Mouse (Mus musculus) neural tube, embryonic 15.5 days (tissue): ENCODE data around the gene Erg. TPM values are rescaled to one million over a fixed set of nuclear protein-coding genes. Genes with fewer than 3 reads are reported as not detected.

Source experiments
- ATAC-seq: fragments of 200-750 bp; cut with Nextera tagmentation; 2 replicates; pipeline ENCODE4 v1.8.0; 2017; ENCODE audit warnings: mild to moderate bottlenecking, moderate TSS enrichment, moderate library complexity; ENCODE audit not compliant: low FRiP score
- H3K27ac ChIP-seq: fragments of 300-500 bp; sonication (generic); replicated peaks from 2 replicates; pipeline ENCODE4 v1.5.1; 2015; ENCODE audit warnings: mild to moderate bottlenecking, inconsistent platforms
- H3K27me3 ChIP-seq: fragments of 300-500 bp; sonication (generic); replicated peaks from 2 replicates; pipeline ENCODE4 v1.6.1; 2015; ENCODE audit warnings: inconsistent platforms
- H3K36me3 ChIP-seq: fragments of 300-500 bp; sonication (generic); 2 replicates; pipeline ENCODE4 v1.6.1; 2015; ENCODE audit warnings: inconsistent platforms
- H3K4me1 ChIP-seq: fragments of 300-500 bp; sonication (generic); 2 replicates; pipeline ENCODE4 v1.6.1; 2015; ENCODE audit warnings: inconsistent platforms
- H3K4me2 ChIP-seq: fragments of 300-500 bp; sonication (generic); 2 replicates; pipeline ENCODE4 v1.6.1; 2015; ENCODE audit warnings: inconsistent platforms, mild to moderate bottlenecking, moderate library complexity
- H3K4me3 ChIP-seq: fragments of 300-500 bp; sonication (generic); replicated peaks from 2 replicates; pipeline ENCODE4 v1.5.1; 2015; ENCODE audit warnings: mild to moderate bottlenecking, inconsistent platforms
- H3K9ac ChIP-seq: fragments of 300-500 bp; sonication (generic); replicated peaks from 2 replicates; pipeline ENCODE4 v1.6.1; 2015; ENCODE audit warnings: mild to moderate bottlenecking, inconsistent platforms
- H3K9me3 ChIP-seq: fragments of 300-500 bp; sonication (generic); replicated peaks from 2 replicates; pipeline ENCODE4 v1.6.1; 2016; ENCODE audit warnings: inconsistent platforms
- WGBS: fragments of 180-500 bp; shearing (Covaris S2); methylation state at CpG from one replicate; pipeline ENCODE4 v1.1.7; 2015; ENCODE audit warnings: mixed read lengths; 5-methylcytosine and 5-hydroxymethylcytosine counted together
- polyA plus RNA-seq: library from polyadenylated mRNA; unstranded; fragments of >200 nt; fragmentation: Nextera tagmentation; extraction: Ambion mirVana; gene quantifications from 2 replicates; pipeline ENCODE4 v1.2.1, GENCODE M21; 2015

Gene Erg
- polyA plus RNA-seq, 1 experiment from 2014 or later = 2.3 TPM

DNA sequence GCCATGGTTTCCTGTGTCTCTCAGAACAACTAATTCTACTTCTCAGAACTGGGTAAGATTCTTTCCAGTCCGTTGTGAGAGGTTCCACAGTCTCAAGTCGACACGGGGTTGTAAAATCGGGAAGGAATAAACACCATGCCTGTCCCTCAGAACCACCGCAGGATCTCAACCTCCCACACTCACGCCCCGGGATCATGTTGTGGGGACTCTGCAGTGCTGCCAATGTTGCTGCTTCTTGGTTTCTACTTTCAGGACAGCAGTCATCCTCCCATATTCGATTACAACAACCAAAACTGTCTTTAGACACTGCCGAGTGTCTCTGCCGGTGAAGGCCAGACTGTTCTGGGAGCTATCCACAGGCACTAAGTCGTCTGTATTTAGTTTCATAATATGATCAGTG is 113.6 kb downstream of the Erg start:
- no peaks in the 10 kb centered on the region for H3K27me3 ChIP-seq
- H3K27ac ChIP-seq = no peak overlapping the region
- no peak overlapping the region for H3K9ac ChIP-seq
- no peaks in the 10 kb centered on the region for H3K9me3 ChIP-seq
- ATAC-seq = no peak
- H3K4me2 ChIP-seq = no peak overlapping the region
- H3K36me3 ChIP-seq = no peaks in the 10 kb centered on the region
- H3K4me3 ChIP-seq = no peak overlapping the region
- 85% methylated on average over 11 of the region's 11 CpGs for WGBS
- H3K4me1 ChIP-seq = 0 out of 2 replicates have a peak, but pooled peaks cover 3% of the 10 kb centered on the region

DNA sequence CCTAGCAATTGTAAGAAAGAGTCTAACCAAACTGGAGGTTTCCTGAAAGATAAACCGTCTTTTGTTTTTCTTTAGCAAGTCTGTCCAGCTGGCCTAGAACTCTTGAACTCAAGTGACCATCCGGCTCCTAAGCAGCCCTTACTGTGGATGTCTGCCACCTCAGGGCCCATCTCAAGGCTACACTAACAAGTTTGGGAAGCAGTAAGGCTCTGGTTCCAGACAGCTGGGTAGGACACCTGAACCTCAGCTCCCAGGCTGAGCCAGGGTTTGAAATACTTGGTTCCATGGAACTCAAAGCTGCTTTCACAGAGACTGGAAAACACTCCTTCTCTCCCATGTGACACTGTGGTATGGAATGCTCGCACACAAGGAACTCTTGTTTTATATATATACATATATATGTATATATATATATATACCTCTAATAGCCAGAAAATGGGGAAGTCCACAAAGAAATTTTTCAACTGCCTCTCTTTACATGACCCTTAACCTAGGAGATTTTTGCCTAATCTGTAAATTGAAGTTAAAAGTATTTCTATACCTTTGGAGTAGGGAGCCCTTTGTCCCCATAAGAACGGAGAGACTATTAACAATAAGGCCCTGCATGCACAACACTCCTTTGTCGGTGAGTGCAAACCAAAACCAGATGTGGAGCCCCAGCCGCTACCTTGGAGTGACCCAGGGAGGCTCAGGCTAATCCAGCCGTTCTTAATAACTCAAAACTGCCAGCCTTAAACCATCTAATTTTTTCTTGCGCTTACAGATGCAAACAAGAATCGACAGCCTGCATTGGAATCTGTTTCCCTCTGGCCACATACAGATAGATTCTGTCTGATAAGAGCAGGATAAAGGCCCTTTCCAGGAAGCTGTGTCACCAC is 116.9 kb downstream of the Erg start:
- Histone ChIP-seq H3K4me3 (no peak overlapping the region), H3K27ac (no peak overlapping the region), H3K9ac (no peak overlapping the region), H3K4me2 (no peak overlapping the region), H3K4me1 (0 out of 2 replicates have a peak, but pooled peaks cover 3% of the 10 kb centered on the region), H3K27me3 (no peaks in the 10 kb centered on the region), H3K36me3 (no peaks in the 10 kb centered on the region), H3K9me3 (no peaks in the 10 kb centered on the region)
- 85% methylated on average over 9 of the region's 9 CpGs for WGBS
- ATAC-seq = no peak

DNA sequence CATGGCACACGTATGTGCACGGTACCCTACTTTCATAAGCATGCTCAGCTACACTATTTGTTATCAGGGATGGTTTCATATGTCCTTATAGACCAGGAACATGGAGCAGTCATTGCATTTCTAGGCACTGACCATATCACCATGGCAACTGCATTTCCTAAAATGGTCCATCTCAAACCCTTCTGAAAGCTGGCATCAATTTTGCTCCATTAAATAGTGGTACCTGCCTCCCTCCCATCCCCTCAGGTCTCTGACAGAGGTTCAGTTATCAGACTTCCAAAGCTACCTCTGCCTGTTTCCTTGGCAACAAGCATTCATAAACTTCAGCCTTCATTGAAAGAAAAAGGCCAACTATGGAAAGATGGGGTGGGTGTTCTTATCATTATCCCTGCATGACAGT is 118.5 kb downstream of the Erg start:
- no peak overlapping the region for H3K4me2 ChIP-seq
- no peaks in the 10 kb centered on the region for H3K9me3 ChIP-seq
- H3K4me3 ChIP-seq = no peak overlapping the region
- no peak for ATAC-seq
- H3K27ac ChIP-seq = no peak overlapping the region
- 98% methylated on average over 2 of the region's 2 CpGs for WGBS
- H3K27me3 ChIP-seq = no peaks in the 10 kb centered on the region
- H3K9ac ChIP-seq = no peak overlapping the region
- H3K4me1 ChIP-seq = 0 out of 2 replicates have a peak, but pooled peaks cover 3% of the 10 kb centered on the region
- H3K36me3 ChIP-seq = no peaks in the 10 kb centered on the region

DNA sequence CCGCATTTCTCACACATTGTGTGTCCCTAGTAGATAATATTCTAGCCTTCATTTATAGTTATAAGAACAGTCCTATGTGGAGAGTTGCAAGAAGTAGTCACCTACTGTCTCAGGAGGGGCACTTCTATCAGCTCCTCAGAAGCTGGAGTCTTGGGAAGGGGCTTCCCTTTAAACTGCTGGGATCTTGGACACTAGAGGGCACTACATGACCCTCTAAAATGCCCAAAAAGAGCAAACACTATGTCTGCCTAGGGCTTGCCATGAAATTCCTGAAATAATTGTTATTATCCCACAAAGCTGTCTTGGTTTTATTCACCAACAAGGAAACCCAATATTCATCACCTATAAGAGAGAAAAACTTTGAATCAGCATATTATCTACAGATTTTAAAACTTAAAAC is 119.8 kb downstream of the Erg start:
- no peak overlapping the region for H3K4me2 ChIP-seq
- peaks cover 6% of the 10 kb centered on the region; the same call in 1 of the 2 replicates for H3K4me1 ChIP-seq
- H3K27ac ChIP-seq = no peak overlapping the region
- H3K9me3 ChIP-seq = no peaks in the 10 kb centered on the region
- no peak for ATAC-seq
- H3K27me3 ChIP-seq = no peaks in the 10 kb centered on the region
- no peak overlapping the region for H3K4me3 ChIP-seq
- no peaks in the 10 kb centered on the region for H3K36me3 ChIP-seq
- WGBS = 90% methylated on average over 1 of the region's 1 CpGs
- H3K9ac ChIP-seq = no peak overlapping the region

DNA sequence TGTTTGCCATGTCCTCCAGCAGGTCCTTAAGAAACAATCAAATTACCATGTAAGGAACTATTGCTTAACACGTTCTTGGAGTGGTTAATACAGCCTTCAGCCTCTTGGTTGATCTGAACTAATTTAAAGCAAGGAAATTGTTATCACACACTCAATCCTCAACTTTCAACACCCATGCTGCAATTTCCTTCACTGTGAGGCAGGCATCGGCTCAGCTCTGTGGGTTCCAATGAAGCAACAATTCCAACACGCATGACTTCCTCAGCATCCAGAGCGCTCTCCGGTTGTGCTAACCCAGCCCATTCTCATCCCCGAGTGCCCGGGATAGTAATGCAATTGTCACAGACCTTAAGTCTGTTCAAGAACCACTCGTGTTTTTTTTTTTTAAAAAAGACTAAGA is 121.8 kb downstream of the Erg start:
- WGBS = 68% methylated on average over 8 of the region's 8 CpGs
- no peak for ATAC-seq
- no peaks in the 10 kb centered on the region for H3K9me3 ChIP-seq
- no peaks in the 10 kb centered on the region for H3K36me3 ChIP-seq
- H3K27ac ChIP-seq = no peak overlapping the region
- no peaks in the 10 kb centered on the region for H3K27me3 ChIP-seq
- H3K4me3 ChIP-seq = no peak overlapping the region
- H3K4me1 ChIP-seq = peaks cover 6% of the 10 kb centered on the region; the same call in 1 of the 2 replicates
- H3K4me2 ChIP-seq = no peak overlapping the region
- H3K9ac ChIP-seq = no peak overlapping the region

DNA sequence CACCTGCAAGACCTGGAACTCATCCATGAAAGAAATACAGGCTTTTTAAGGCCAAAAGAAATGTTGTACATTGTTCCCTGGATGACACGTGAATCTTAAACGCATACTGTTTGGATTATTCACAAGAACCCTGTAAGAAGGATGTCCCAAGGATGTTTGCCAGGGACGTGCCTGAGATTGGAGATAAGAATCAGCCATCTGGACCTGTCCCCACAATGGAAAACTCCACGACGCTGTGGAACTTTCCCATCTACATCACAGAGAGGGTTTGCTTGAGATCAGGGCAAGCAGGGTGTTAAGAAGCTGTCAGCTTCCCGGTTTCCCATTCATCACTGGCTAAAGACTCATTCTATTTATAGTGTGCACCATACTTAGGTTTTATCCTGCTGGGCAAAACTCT is 122.6 kb downstream of the Erg start:
- Histone ChIP-seq H3K27me3 (no peaks in the 10 kb centered on the region), H3K4me2 (no peak overlapping the region), H3K36me3 (no peaks in the 10 kb centered on the region), H3K4me3 (no peak overlapping the region), H3K4me1 (peaks cover 6% of the 10 kb centered on the region; the same call in 1 of the 2 replicates), H3K27ac (no peak overlapping the region), H3K9me3 (no peaks in the 10 kb centered on the region), H3K9ac (no peak overlapping the region)
- ATAC-seq = no peak
- 71% methylated on average over 6 of the region's 6 CpGs for WGBS

DNA sequence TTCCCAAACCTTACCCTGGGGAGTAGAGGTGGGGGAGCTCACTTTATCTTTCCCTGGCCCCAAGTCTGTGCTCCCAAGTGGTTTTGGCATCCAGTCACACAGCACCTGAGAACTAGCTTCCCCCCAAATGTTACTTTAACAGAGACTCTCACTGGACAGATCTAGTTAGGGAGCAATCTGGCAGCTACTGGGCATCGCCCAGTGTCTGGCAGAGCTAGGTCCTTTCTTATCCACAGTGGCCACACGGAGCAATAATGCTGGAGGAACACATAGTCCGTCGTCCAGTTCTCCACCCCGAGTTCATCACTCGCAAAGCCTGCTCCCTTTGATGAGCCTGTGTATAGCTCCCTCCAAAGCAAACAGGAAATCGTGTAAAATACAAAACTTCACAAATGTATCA is 124.5 kb downstream of the Erg start:
- Histone ChIP-seq H3K27ac (no peak overlapping the region), H3K4me1 (peaks cover 3% of the 10 kb centered on the region; the same call in 1 of the 2 replicates), H3K9ac (no peak overlapping the region), H3K27me3 (no peaks in the 10 kb centered on the region), H3K4me2 (no peak overlapping the region), H3K9me3 (no peaks in the 10 kb centered on the region), H3K36me3 (no peaks in the 10 kb centered on the region), H3K4me3 (no peak overlapping the region)
- 71% methylated on average over 7 of the region's 7 CpGs for WGBS
- no peak for ATAC-seq

DNA sequence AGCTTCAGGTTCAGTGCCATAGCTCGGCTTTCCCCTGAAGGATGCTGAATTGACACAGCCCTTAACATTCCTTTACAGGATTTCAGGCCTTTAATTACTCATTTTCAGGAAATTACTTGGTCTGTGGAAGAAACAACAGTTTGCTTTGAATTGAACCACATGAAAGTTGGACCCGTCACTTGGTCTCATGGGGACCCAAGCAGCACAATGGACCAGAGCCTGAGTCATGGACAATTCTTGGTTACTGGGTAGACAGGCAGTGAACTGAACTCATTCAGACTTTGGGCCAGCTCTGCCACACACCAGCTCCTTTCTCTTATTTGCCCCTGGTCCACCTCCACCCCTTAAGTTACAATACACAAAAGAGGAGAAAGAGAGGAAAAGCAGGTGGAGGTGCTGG is 126.1 kb downstream of the Erg start:
- no peak for ATAC-seq

DNA sequence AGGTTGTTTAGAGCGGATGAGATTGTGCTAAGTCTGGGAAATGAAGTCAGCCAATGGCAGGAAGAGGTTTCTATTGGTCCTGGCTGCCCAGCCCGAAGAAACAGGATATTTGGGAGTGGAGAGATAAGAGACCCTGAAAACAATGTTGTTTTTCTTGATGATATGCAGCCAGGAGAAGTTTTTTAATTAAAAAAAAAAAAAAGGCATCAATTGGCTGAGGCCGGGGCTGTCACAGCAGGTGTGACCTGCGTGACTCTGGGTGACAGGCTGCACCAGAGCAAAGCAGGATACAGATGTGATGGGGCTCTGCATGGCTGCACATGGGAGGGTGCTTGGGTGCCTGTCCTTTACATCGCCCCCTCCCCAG is 127.1 kb downstream of the Erg start:
- no peak for ATAC-seq
- Histone ChIP-seq H3K4me2 (no peak overlapping the region), H3K27me3 (no peaks in the 10 kb centered on the region), H3K9ac (no peak overlapping the region), H3K27ac (no peak overlapping the region), H3K9me3 (no peaks in the 10 kb centered on the region), H3K4me1 (peaks cover 3% of the 10 kb centered on the region; the same call in 1 of the 2 replicates), H3K4me3 (no peak overlapping the region), H3K36me3 (no peaks in the 10 kb centered on the region)
- 77% methylated on average over 5 of the region's 5 CpGs for WGBS

More for the DNA sequence above, 126.1 kb downstream of the Erg start:
- H3K27ac ChIP-seq = 0 out of 2 replicates have a peak overlapping the region, but pooled peaks have one; percentile 9
- no peak overlapping the region for H3K4me3 ChIP-seq
- WGBS = 80% methylated on average over 2 of the region's 2 CpGs
- H3K9me3 ChIP-seq = no peaks in the 10 kb centered on the region
- peaks cover 3% of the 10 kb centered on the region; the same call in 1 of the 2 replicates for H3K4me1 ChIP-seq
- H3K27me3 ChIP-seq = no peaks in the 10 kb centered on the region
- no peak overlapping the region for H3K9ac ChIP-seq
- H3K4me2 ChIP-seq = no peak overlapping the region
- H3K36me3 ChIP-seq = no peaks in the 10 kb centered on the region

DNA sequence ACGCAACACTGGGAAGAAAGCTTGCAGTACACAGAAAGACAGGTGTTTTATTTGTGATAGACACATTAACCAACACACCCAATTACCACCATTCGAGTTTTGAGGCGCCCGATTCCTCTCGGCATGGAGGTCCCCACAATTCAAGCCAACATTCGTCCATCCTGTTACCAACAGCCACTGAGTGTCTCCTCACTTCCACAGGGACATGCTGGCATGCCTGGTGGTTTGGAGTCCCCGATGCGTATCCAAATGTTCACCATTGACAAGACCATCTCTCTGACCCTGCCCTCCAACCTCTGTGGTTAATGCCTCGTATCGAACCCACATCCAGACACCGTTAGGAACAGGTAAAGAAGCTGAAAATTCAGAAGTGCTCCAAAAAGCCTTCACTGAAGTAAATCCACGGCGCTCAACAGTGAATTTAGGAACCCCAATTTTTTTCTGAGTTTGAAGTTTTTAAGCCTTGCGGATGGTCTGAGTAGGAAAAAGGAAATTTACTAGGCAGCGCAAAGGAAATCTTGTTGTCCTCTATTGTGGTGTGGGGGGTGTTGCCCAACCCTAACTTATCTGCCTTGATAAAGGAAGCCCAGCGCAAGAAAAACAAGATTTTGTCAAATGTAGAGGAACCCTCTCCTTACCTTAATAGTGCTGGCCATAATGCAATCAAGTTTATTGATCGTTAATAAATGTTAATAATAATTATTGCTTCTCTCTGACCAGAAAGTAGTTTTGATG is 127.6 kb downstream of the Erg start:
- no peak overlapping the region for H3K27ac ChIP-seq
- no peak overlapping the region for H3K4me2 ChIP-seq
- no peak overlapping the region for H3K4me3 ChIP-seq
- H3K27me3 ChIP-seq = no peaks in the 10 kb centered on the region
- H3K36me3 ChIP-seq = no peaks in the 10 kb centered on the region
- 93% methylated on average over 17 of the region's 17 CpGs for WGBS
- no peak for ATAC-seq
- no peak overlapping the region for H3K9ac ChIP-seq
- H3K4me1 ChIP-seq = peaks cover 3% of the 10 kb centered on the region; the same call in 1 of the 2 replicates
- H3K9me3 ChIP-seq = no peaks in the 10 kb centered on the region

DNA sequence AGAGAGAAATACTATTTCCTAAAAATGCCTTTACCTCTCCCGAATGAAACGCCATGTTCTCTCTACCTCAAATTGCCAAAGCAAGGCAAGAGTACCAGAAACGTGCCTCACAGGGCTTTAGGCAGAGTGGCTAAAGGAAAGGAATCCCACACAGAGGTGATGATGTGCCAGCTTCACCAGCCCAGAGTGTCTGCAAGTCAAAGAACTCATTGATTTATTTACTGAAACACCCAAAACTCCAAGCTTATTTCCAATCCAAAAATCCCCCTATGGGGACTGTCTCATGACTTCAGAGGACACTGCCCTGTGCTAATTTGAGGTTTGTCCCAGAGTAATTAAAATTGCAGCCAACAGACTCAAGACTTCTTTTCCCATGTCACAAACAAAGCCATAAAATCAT is 129.4 kb downstream of the Erg start:
- Histone ChIP-seq H3K9ac (no peak overlapping the region), H3K4me1 (no peaks in the 10 kb centered on the region), H3K4me2 (no peak overlapping the region), H3K36me3 (no peaks in the 10 kb centered on the region), H3K4me3 (no peak overlapping the region), H3K27ac (no peak overlapping the region), H3K9me3 (no peaks in the 10 kb centered on the region), H3K27me3 (no peaks in the 10 kb centered on the region)
- no peak for ATAC-seq
- 84% methylated on average over 3 of the region's 3 CpGs for WGBS

DNA sequence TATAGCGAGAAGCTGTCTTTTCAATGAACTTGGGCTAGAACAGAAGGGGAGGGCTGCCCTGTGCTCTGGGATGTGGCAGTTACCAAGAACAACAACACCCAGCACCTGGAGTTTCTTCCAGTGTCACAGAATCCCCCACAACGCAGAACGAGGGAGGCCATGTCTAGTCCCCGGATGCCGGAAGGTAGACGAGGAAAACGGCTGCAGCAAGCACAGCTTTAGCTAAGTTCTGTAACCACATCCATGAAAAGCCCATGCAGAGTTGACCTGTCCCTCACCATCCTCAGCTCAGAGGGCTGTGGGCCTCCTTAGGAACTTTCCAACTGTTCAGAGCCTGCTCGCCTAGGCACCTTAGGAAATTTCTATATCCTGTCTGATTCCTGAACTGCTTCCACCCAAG is 130.5 kb downstream of the Erg start:
- H3K9ac ChIP-seq = no peak overlapping the region
- no peaks in the 10 kb centered on the region for H3K27me3 ChIP-seq
- ATAC-seq = no peak
- H3K36me3 ChIP-seq = no peaks in the 10 kb centered on the region
- no peak overlapping the region for H3K4me3 ChIP-seq
- no peaks in the 10 kb centered on the region for H3K9me3 ChIP-seq
- 87% methylated on average over 8 of the region's 8 CpGs for WGBS
- no peak overlapping the region for H3K27ac ChIP-seq
- no peak overlapping the region for H3K4me2 ChIP-seq
- H3K4me1 ChIP-seq = 0 out of 2 replicates have a peak, but pooled peaks cover 2% of the 10 kb centered on the region
